In the genomic region with DNA sequence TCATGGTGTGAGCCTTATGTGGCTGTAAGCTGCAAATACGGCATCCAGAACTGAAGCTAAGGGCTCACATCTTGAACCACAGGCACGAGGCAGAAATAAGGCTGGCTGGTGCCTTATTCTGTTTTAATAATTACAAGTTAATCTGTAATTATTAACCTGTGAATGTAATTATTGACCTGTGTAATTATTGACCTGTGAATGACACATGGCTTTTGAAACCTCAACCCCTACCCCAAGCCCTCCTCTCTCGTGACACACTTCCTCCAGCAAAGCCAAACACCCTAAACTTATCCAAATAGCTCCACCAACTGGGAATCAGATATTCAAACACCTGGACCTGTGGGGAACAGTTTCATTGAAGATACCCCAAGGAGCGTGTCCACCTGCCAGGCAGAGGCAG, we compare ENCODE assay signal across 22 mouse cellular contexts.
A peak's percentile ranks its signal among the peaks of the same experiment; 100 is the strongest.
DNase-seq lines count a peak whose midpoint lies in the region; ATAC-seq and TF ChIP-seq lines count a peak whose summit lies in the region.
"Had no signal": no experiment of that assay in that cellular context is flagged by ENCODE, and none has a peak within 500 bp of the region (broad histone marks: within the 10 kb centered on the region; RNA-seq: fewer than 3 reads in every experiment).

No protein-coding gene starts in this region.

- no peak for TF ChIP-seq CTCF in liver, adult 2 months (IDR thresholded peaks at IDR 0.05; ENCODE audit: low read depth, low read length)

- H3K36me3 ChIP-seq in liver, adult 2 months (ENCODE audit: control insufficient read depth, insufficient read depth, low read length) = no peaks in the 10 kb centered on the region
- H3K36me3 ChIP-seq in liver, embryonic 12.5 days = no peaks in the 10 kb centered on the region
- H3K36me3 ChIP-seq: heart, embryonic 13.5 days; lung, embryonic 15.5 days; midbrain, embryonic 13.5 days; neural tube, embryonic 13.5 days had no signal

- WGBS in liver, adult 2 months = 42% methylated on average over 4 of the region's 4 CpGs
- WGBS in liver, embryonic 12.5 days (ENCODE audit: insufficient replicate concordance) = 61% methylated on average over 4 of the region's 4 CpGs

- peak; percentile 69 for DNase-seq in liver, adult 2 months (ENCODE audit: extremely low read depth, low read depth, low spot score)
- DNase-seq in kidney, adult 9 months = peak; percentile 86
- DNase-seq in kidney, postnatal 14 days = peak; percentile 42
- no peak for DNase-seq in left cerebral cortex, adult 11 months (ENCODE audit: low spot score)
- no peak for DNase-seq in frontal cortex, postnatal 14 days (ENCODE audit: low spot score in 2 of 2)
- DNase-seq in cerebellum, postnatal 36 days = no peak
- DNase-seq: adrenal gland, adult 8-10 months; cerebellum, adult 8-10 months; cerebellum, postnatal 25 days; heart, postnatal 10 days; layer of hippocampus, adult 9-11 months; liver; lung, postnatal 36 days; right cerebral cortex, postnatal 4 days; thymus, postnatal 4 days had no signal

- no peak for TF ChIP-seq POLR2A in liver, adult 2 months (IDR thresholded peaks at IDR 0.05; ENCODE audit: extremely low read depth, insufficient read depth, low read length)

- no peak overlapping the region for H3K4me2 ChIP-seq in liver, embryonic 12.5 days
- H3K4me2 ChIP-seq: heart, embryonic 13.5 days; lung, embryonic 15.5 days; midbrain, embryonic 13.5 days; neural tube, embryonic 13.5 days had no signal

- H3K79me2 ChIP-seq in liver, adult 2 months (ENCODE audit: control insufficient read depth, insufficient read depth, low read length) = no peaks in the 10 kb centered on the region

- no peak overlapping the region for H3K9ac ChIP-seq in liver, adult 2 months (ENCODE audit: low read depth, low read length)
- H3K9ac ChIP-seq in liver, embryonic 12.5 days = no peak overlapping the region
- H3K9ac ChIP-seq: lung, embryonic 15.5 days; midbrain, embryonic 13.5 days; neural tube, embryonic 13.5 days had no signal

- no peak overlapping the region for H3K27ac ChIP-seq in liver, adult 2 months (replicated peaks; ENCODE audit: insufficient read depth, low read depth, low read length)
- no peak overlapping the region for H3K27ac ChIP-seq in liver, embryonic 12.5 days
- H3K27ac ChIP-seq: lung, embryonic 15.5 days; midbrain, embryonic 13.5 days; neural tube, embryonic 13.5 days had no signal

- H3K4me1 ChIP-seq in liver, adult 2 months (ENCODE audit: control insufficient read depth, insufficient read depth, low read length) = peaks cover 16% of the 10 kb centered on the region
- H3K4me1 ChIP-seq in liver, embryonic 12.5 days = no peaks in the 10 kb centered on the region

- H3K4me3 ChIP-seq in liver, adult 2 months (ENCODE audit: insufficient read depth, low read depth, low read length) = no peak overlapping the region
- no peak overlapping the region for H3K4me3 ChIP-seq in liver, embryonic 12.5 days
- H3K4me3 ChIP-seq: heart, embryonic 13.5 days; lung, embryonic 15.5 days; midbrain, embryonic 13.5 days; neural tube, embryonic 13.5 days had no signal

- no peak for ATAC-seq in liver, embryonic 12.5 days
- ATAC-seq: forebrain, embryonic 14.5 days; hindbrain, embryonic 16.5 days; midbrain, embryonic 13.5 days had no signal

- H3K27me3 ChIP-seq in liver, adult 2 months (ENCODE audit: control insufficient read depth, insufficient read depth, low read length) = no peaks in the 10 kb centered on the region
- H3K27me3 ChIP-seq in liver, embryonic 12.5 days (replicated peaks) = no peaks in the 10 kb centered on the region
- H3K27me3 ChIP-seq: heart, embryonic 13.5 days; lung, embryonic 15.5 days; midbrain, embryonic 13.5 days; neural tube, embryonic 13.5 days had no signal

- H3K9me3 ChIP-seq in liver, embryonic 12.5 days (replicated peaks) = no peaks in the 10 kb centered on the region
- H3K9me3 ChIP-seq: heart, embryonic 13.5 days; lung, embryonic 15.5 days; midbrain, embryonic 13.5 days; neural tube, embryonic 13.5 days had no signal

Comparison
In these comparisons a context has a peak if more than half of its experiments do, and no peak if none do; other contexts are left out.
1. DNase-seq: peak in liver, adult 2 months (single experiment), kidney, adult 9 months (single experiment) and kidney, postnatal 14 days (single experiment); none in left cerebral cortex, adult 11 months (single experiment), frontal cortex, postnatal 14 days (0 of 2) and cerebellum, postnatal 36 days (0 of 2).